Mouse (Mus musculus) liver, embryonic 13.5 days (tissue): ENCODE results near the gene Gast. TPM values are rescaled to one million over a fixed set of nuclear protein-coding genes. Genes with fewer than 3 reads are reported as not detected.
"Not testable (repeated sequence)": the region's sequence is repeated elsewhere in the genome, so short reads cannot be mapped to it uniquely, and the experiment has no call there.

Source experiments
- ATAC-seq: fragments of 200-750 bp; cut with Nextera tagmentation; 2 replicates; pipeline ENCODE4 v1.8.0; 2017; ENCODE audit warnings: low read depth, mild to moderate bottlenecking, moderate number of reproducible peaks, moderate library complexity
- DNase-seq: peaks from one replicate; pipeline ENCODE4 v3.0.0; 2022
- H3K27ac ChIP-seq: fragments of 300-500 bp; sonication (generic); 2 replicates; pipeline ENCODE4 v1.5.1; 2015; ENCODE audit warnings: moderate library complexity, mild to moderate bottlenecking, inconsistent platforms
- H3K27me3 ChIP-seq: fragments of 300-500 bp; sonication (generic); 2 replicates; pipeline ENCODE4 v1.6.1; 2015; ENCODE audit warnings: mild to moderate bottlenecking, inconsistent platforms
- H3K36me3 ChIP-seq: fragments of 300-500 bp; sonication (generic); 2 replicates; pipeline ENCODE4 v1.6.1; 2015; ENCODE audit warnings: mild to moderate bottlenecking, inconsistent platforms
- H3K4me1 ChIP-seq: fragments of 300-500 bp; sonication (generic); replicated peaks from 2 replicates; pipeline ENCODE4 v1.6.1; 2015; ENCODE audit warnings: inconsistent platforms
- H3K4me2 ChIP-seq: fragments of 300-500 bp; sonication (generic); 2 replicates; pipeline ENCODE4 v1.6.1; 2015; ENCODE audit warnings: inconsistent platforms, mild to moderate bottlenecking, moderate library complexity
- H3K4me3 ChIP-seq: fragments of 300-500 bp; sonication (generic); replicated peaks from 2 replicates; pipeline ENCODE4 v1.5.1; 2015; ENCODE audit warnings: mild to moderate bottlenecking, inconsistent platforms
- H3K9ac ChIP-seq: fragments of 300-500 bp; sonication (generic); 2 replicates; pipeline ENCODE4 v1.6.1; 2015; ENCODE audit warnings: mild to moderate bottlenecking, inconsistent platforms
- H3K9me3 ChIP-seq: fragments of 300-500 bp; sonication (generic); replicated peaks from 2 replicates; pipeline ENCODE4 v1.6.1; 2016; ENCODE audit warnings: inconsistent platforms
- WGBS: fragments of 180-500 bp; shearing (Covaris S2); methylation state at CpG from one replicate; pipeline ENCODE4 v1.1.7; 2015; ENCODE audit not compliant: insufficient replicate concordance; 5-methylcytosine and 5-hydroxymethylcytosine counted together
- polyA plus RNA-seq: library from polyadenylated mRNA; unstranded; fragments of >200 nt; fragmentation: Nextera tagmentation; extraction: Ambion mirVana; gene quantifications from 2 replicates; pipeline ENCODE4 v1.2.1, GENCODE M21; 2015

The Gast gene
- polyA plus RNA-seq, 1 experiment from 2014 or later = not detected

GRCm38 (mm10) chr11:100335731-100336130, 1.5 kb downstream of the Gast start:
- H3K9me3 ChIP-seq = no peaks in the 10 kb centered on the region
- H3K36me3 ChIP-seq = no peaks in the 10 kb centered on the region
- H3K27me3 ChIP-seq = peaks cover 3% of the 10 kb centered on the region; the same call in 1 of the 2 replicates
- no peak overlapping the region for H3K27ac ChIP-seq
- H3K4me1 ChIP-seq = no peaks in the 10 kb centered on the region; the same call in 1 of the 2 replicates
- ATAC-seq (no peak), DNase-seq (no peak)
- H3K9ac ChIP-seq = no peak overlapping the region
- H3K4me3 ChIP-seq = no peak overlapping the region
- WGBS = 78% methylated on average over 3 of the region's 3 CpGs
- H3K4me2 ChIP-seq = no peak overlapping the region

- H3K4me3 ChIP-seq = no peak overlapping the region
- H3K27ac ChIP-seq = no peak overlapping the region
- H3K36me3 ChIP-seq = no peaks in the 10 kb centered on the region
- H3K9me3 ChIP-seq = no peaks in the 10 kb centered on the region
- no peaks in the 10 kb centered on the region for H3K4me1 ChIP-seq
- H3K27me3 ChIP-seq = peaks cover 11% of the 10 kb centered on the region; the same call in 1 of the 2 replicates
- no peak for DNase-seq
- ATAC-seq = no peak
- H3K4me2 ChIP-seq = no peak overlapping the region
- H3K9ac ChIP-seq = no peak overlapping the region
- WGBS = 42% methylated on average over 10 of the region's 10 CpGs
These were observed 10.1 kb downstream of the Gast start for GRCm38 (mm10) chr11:100344269-100344668.

- Histone ChIP-seq H3K27ac (no peak overlapping the region), H3K27me3 (peaks cover 76% of the 10 kb centered on the region), H3K4me3 (no peak overlapping the region), H3K9ac (no peak overlapping the region), H3K9me3 (no peaks in the 10 kb centered on the region), H3K36me3 (no peaks in the 10 kb centered on the region), H3K4me1 (peaks cover 17% of the 10 kb centered on the region), H3K4me2 (no peak overlapping the region)
- no peak for DNase-seq
- ATAC-seq = no peak
- WGBS = 22% methylated on average over 10 of the region's 10 CpGs
These were observed 18.1 kb downstream of the Gast start for GRCm38 (mm10) chr11:100352076-100352857.

GRCm38 (mm10) chr11:100355151-100355951, 21.1 kb downstream of the Gast start:
- H3K36me3 ChIP-seq = no peaks in the 10 kb centered on the region
- WGBS = 1% methylated on average over 54 of the region's 54 CpGs
- H3K4me3 ChIP-seq = peak overlapping the region; percentile 60
- H3K27ac ChIP-seq = no peak overlapping the region
- peak; percentile 41 for ATAC-seq
- H3K4me2 ChIP-seq = peak overlapping the region; percentile 81
- no peaks in the 10 kb centered on the region for H3K9me3 ChIP-seq
- peaks cover 17% of the 10 kb centered on the region for H3K4me1 ChIP-seq
- peaks cover 93% of the 10 kb centered on the region for H3K27me3 ChIP-seq
- no peak for DNase-seq
- peak overlapping the region; percentile 29; the same call in 1 of the 2 replicates for H3K9ac ChIP-seq

- H3K36me3 ChIP-seq = no peaks in the 10 kb centered on the region
- peak within 1 kb of the TSS; percentile 81 for H3K4me2 ChIP-seq
- H3K4me1 ChIP-seq = peaks cover 17% of the 10 kb centered on the region
- no peaks in the 10 kb centered on the region for H3K9me3 ChIP-seq
- DNase-seq (no peak), ATAC-seq (peak; percentile 19; the same call in 1 of the 2 replicates)
- no peak within 1 kb of the TSS for H3K27ac ChIP-seq
- 2% methylated on average over 49 of the region's 49 CpGs for WGBS
- peak within 1 kb of the TSS; percentile 60 for H3K4me3 ChIP-seq
- peak within 1 kb of the TSS; percentile 29; the same call in 1 of the 2 replicates for H3K9ac ChIP-seq
- peaks cover 95% of the 10 kb centered on the region for H3K27me3 ChIP-seq
These were observed 22.0 kb downstream of the Gast start, which contains the start of gene Hap1 for GRCm38 (mm10) chr11:100355972-100356818. Gene Hap1, minus strand, starts transcription at chr11:100356128.

GRCm38 (mm10) chr11:100356819-100357211, 22.6 kb downstream of the Gast start:
- no peak overlapping the region for H3K4me3 ChIP-seq
- 29% methylated on average over 9 of the region's 9 CpGs for WGBS
- H3K9me3 ChIP-seq = no peaks in the 10 kb centered on the region

GRCm38 (mm10) chr11:100357408-100357807, 23.2 kb downstream of the Gast start:
- peaks cover 83% of the 10 kb centered on the region for H3K27me3 ChIP-seq
- no peak for ATAC-seq

More at GRCm38 (mm10) chr11:100356819-100357211, 22.6 kb downstream of the Gast start:
- H3K36me3 ChIP-seq = no peaks in the 10 kb centered on the region
- H3K4me1 ChIP-seq = peaks cover 17% of the 10 kb centered on the region
- DNase-seq = no peak
- no peak for ATAC-seq
- H3K27ac ChIP-seq = no peak overlapping the region
- peak overlapping the region; percentile 81; the same call in 1 of the 2 replicates for H3K4me2 ChIP-seq
- no peak overlapping the region for H3K9ac ChIP-seq
- peaks cover 89% of the 10 kb centered on the region for H3K27me3 ChIP-seq

GRCm38 (mm10) chr11:100360175-100360574, 26.0 kb downstream of the Gast start:
- Histone ChIP-seq H3K4me2 (no peak overlapping the region), H3K27me3 (peaks cover 63% of the 10 kb centered on the region), H3K27ac (no peak overlapping the region), H3K9me3 (no peaks in the 10 kb centered on the region), H3K36me3 (no peaks in the 10 kb centered on the region), H3K9ac (no peak overlapping the region), H3K4me3 (no peak overlapping the region), H3K4me1 (peaks cover 12% of the 10 kb centered on the region)
- 35% methylated on average over 6 of the region's 6 CpGs for WGBS
- no peak for ATAC-seq
- DNase-seq = no peak

More at GRCm38 (mm10) chr11:100357408-100357807, 23.2 kb downstream of the Gast start:
- 50% methylated on average over 5 of the region's 5 CpGs for WGBS
- Histone ChIP-seq H3K4me2 (no peak overlapping the region), H3K9me3 (no peaks in the 10 kb centered on the region), H3K4me1 (peaks cover 17% of the 10 kb centered on the region), H3K27ac (no peak overlapping the region), H3K4me3 (no peak overlapping the region), H3K36me3 (no peaks in the 10 kb centered on the region), H3K9ac (no peak overlapping the region)
- no peak for DNase-seq

- peaks cover 54% of the 10 kb centered on the region for H3K27me3 ChIP-seq
- H3K9me3 ChIP-seq, H3K4me2 ChIP-seq, DNase-seq, H3K4me3 ChIP-seq, H3K4me1 ChIP-seq, H3K9ac ChIP-seq, H3K36me3 ChIP-seq, H3K27ac ChIP-seq: not testable (repeated sequence)
- no CpG with 5 or more reads among the region's 13 CpGs for WGBS
- ATAC-seq = peak; percentile 43
These were observed 26.9 kb downstream of the Gast start for GRCm38 (mm10) chr11:100361059-100361458.

- H3K36me3 ChIP-seq = no peaks in the 10 kb centered on the region
- H3K4me2 ChIP-seq = no peak overlapping the region
- H3K27me3 ChIP-seq = peaks cover 40% of the 10 kb centered on the region
- H3K4me1 ChIP-seq = no peaks in the 10 kb centered on the region
- no peak overlapping the region for H3K9ac ChIP-seq
- no peak overlapping the region for H3K4me3 ChIP-seq
- ATAC-seq = no peak; the same call in 1 of the 2 replicates
- no peak overlapping the region for H3K27ac ChIP-seq
- H3K9me3 ChIP-seq = no peaks in the 10 kb centered on the region
- 14% methylated on average over 8 of the region's 8 CpGs for WGBS
- DNase-seq = peak; percentile 37
These were observed 28.2 kb downstream of the Gast start for GRCm38 (mm10) chr11:100362209-100362978.
